Mouse (Mus musculus) hindbrain, embryonic 10.5 days (tissue): ENCODE measurements around the gene Celf5. TPM values are rescaled to one million over a fixed set of nuclear protein-coding genes. Genes with fewer than 3 reads are reported as not detected.
A peak's percentile ranks its signal among the peaks of the same experiment; 100 is the strongest.

Experiments used
- DNase-seq: peaks from one replicate; pipeline ENCODE4 v3.0.0-alpha.2; 2017; ENCODE audit warnings: low spot score
- H3K27ac ChIP-seq: fragments of 300-500 bp; sonication (generic); 2 replicates; pipeline ENCODE4 v1.5.1; 2016; ENCODE audit warnings: mild to moderate bottlenecking, moderate library complexity
- H3K27me3 ChIP-seq: fragments of 300-500 bp; sonication (generic); 2 replicates; pipeline ENCODE4 v1.6.1; 2016; ENCODE audit warnings: mild to moderate bottlenecking; ENCODE audit not compliant: poor library complexity, insufficient read depth, severe bottlenecking
- H3K36me3 ChIP-seq: fragments of 300-500 bp; sonication (generic); 2 replicates; pipeline ENCODE4 v1.6.1; 2016; ENCODE audit warnings: mild to moderate bottlenecking, moderate library complexity
- H3K4me1 ChIP-seq: fragments of 300-500 bp; sonication (generic); replicated peaks from 2 replicates; pipeline ENCODE4 v1.6.1; 2016; ENCODE audit warnings: mild to moderate bottlenecking
- H3K4me3 ChIP-seq: fragments of 300-500 bp; sonication (generic); 2 replicates; pipeline ENCODE4 v1.5.1; 2016; ENCODE audit warnings: mild to moderate bottlenecking, moderate library complexity
- H3K9me3 ChIP-seq: fragments of 300-500 bp; sonication (generic); 2 replicates; pipeline ENCODE4 v1.6.1; 2016; ENCODE audit warnings: mild to moderate bottlenecking, moderate library complexity
- WGBS: fragments of 180-500 bp; shearing (Covaris S2); methylation state at CpG from one replicate; pipeline ENCODE4 v1.1.7; 2016; 5-methylcytosine and 5-hydroxymethylcytosine counted together
- polyA plus RNA-seq: library from polyadenylated mRNA; unstranded; fragments of >200 nt; fragmentation: Nextera tagmentation; extraction: Ambion mirVana; gene quantifications from 2 replicates; pipeline ENCODE4 v1.2.1, GENCODE M21; 2016

Celf5 gene
- polyA plus RNA-seq, 1 experiment from 2014 or later: 12.9 TPM

GRCm38 (mm10) chr10:81431526-81432168 lies 50.9 kb downstream of the Celf5 start:
- H3K27ac ChIP-seq: no peak overlapping the region
- DNase-seq: peak; percentile 33
- WGBS: 16% methylated on average over 15 of the region's 15 CpGs
- 0 out of 2 replicates have a peak, but pooled peaks cover 5% of the 10 kb centered on the region for H3K9me3 ChIP-seq
- H3K4me3 ChIP-seq: peak overlapping the region; percentile 81
- H3K4me1 ChIP-seq: peaks cover 53% of the 10 kb centered on the region
- H3K27me3 ChIP-seq: peaks cover 76% of the 10 kb centered on the region
- no peaks in the 10 kb centered on the region for H3K36me3 ChIP-seq

GRCm38 (mm10) chr10:81430831-81431525 lies 51.5 kb downstream of the Celf5 start:
- 2% methylated on average over 67 of the region's 70 CpGs for WGBS
- DNase-seq: peak; percentile 37

GRCm38 (mm10) chr10:81430141-81430830 lies 52.2 kb downstream of the Celf5 start:
- no peaks in the 10 kb centered on the region for H3K36me3 ChIP-seq
- H3K9me3 ChIP-seq: 0 out of 2 replicates have a peak, but pooled peaks cover 5% of the 10 kb centered on the region
- H3K27me3 ChIP-seq: peaks cover 78% of the 10 kb centered on the region
- peaks cover 66% of the 10 kb centered on the region for H3K4me1 ChIP-seq
- peak overlapping the region; percentile 81 for H3K4me3 ChIP-seq
- DNase-seq: peak; percentile 79
- peak overlapping the region; percentile 95 for H3K27ac ChIP-seq
- WGBS: under 1% methylated on average over 70 of the region's 89 CpGs

More at GRCm38 (mm10) chr10:81430831-81431525, 51.5 kb downstream of the Celf5 start:
- Histone ChIP-seq H3K36me3 (no peaks in the 10 kb centered on the region), H3K27me3 (peaks cover 78% of the 10 kb centered on the region), H3K4me1 (peaks cover 60% of the 10 kb centered on the region), H3K4me3 (peak overlapping the region; percentile 81), H3K27ac (peak overlapping the region; percentile 95), H3K9me3 (0 out of 2 replicates have a peak, but pooled peaks cover 5% of the 10 kb centered on the region)

- Histone ChIP-seq H3K27ac (peak overlapping the region; percentile 95), H3K4me3 (peak overlapping the region; percentile 81), H3K36me3 (no peaks in the 10 kb centered on the region), H3K9me3 (0 out of 2 replicates have a peak, but pooled peaks cover 5% of the 10 kb centered on the region), H3K27me3 (peaks cover 78% of the 10 kb centered on the region), H3K4me1 (peaks cover 73% of the 10 kb centered on the region)
- peak; percentile 71 for DNase-seq
- under 1% methylated on average over 20 of the region's 20 CpGs for WGBS
Observed at GRCm38 (mm10) chr10:81429605-81430061, 52.9 kb downstream of the Celf5 start.

GRCm38 (mm10) chr10:81429092-81429491 lies 53.4 kb downstream of the Celf5 start:
- Histone ChIP-seq H3K27me3 (peaks cover 78% of the 10 kb centered on the region), H3K36me3 (no peaks in the 10 kb centered on the region), H3K27ac (0 out of 2 replicates have a peak overlapping the region, but pooled peaks have one; percentile 95), H3K9me3 (0 out of 2 replicates have a peak, but pooled peaks cover 5% of the 10 kb centered on the region), H3K4me3 (peak overlapping the region; percentile 81), H3K4me1 (peaks cover 76% of the 10 kb centered on the region)
- peak; percentile 2 for DNase-seq
- WGBS: 32% methylated on average over 2 of the region's 2 CpGs

- H3K4me1 ChIP-seq: peaks cover 72% of the 10 kb centered on the region
- H3K9me3 ChIP-seq: 0 out of 2 replicates have a peak, but pooled peaks cover 5% of the 10 kb centered on the region
- no peak overlapping the region for H3K4me3 ChIP-seq
- no peaks in the 10 kb centered on the region for H3K36me3 ChIP-seq
- no peak for DNase-seq
- H3K27ac ChIP-seq: no peak overlapping the region
- 86% methylated on average over 7 of the region's 7 CpGs for WGBS
- H3K27me3 ChIP-seq: peaks cover 81% of the 10 kb centered on the region
Observed at GRCm38 (mm10) chr10:81428507-81428870, 54.0 kb downstream of the Celf5 start.

- 0 out of 2 replicates have a peak, but pooled peaks cover 5% of the 10 kb centered on the region for H3K9me3 ChIP-seq
- 79% methylated on average over 8 of the region's 8 CpGs for WGBS
- H3K36me3 ChIP-seq: no peaks in the 10 kb centered on the region
- peaks cover 67% of the 10 kb centered on the region for H3K4me1 ChIP-seq
- H3K27me3 ChIP-seq: peaks cover 86% of the 10 kb centered on the region
- H3K27ac ChIP-seq: no peak overlapping the region
- DNase-seq: no peak
- no peak overlapping the region for H3K4me3 ChIP-seq
Observed at GRCm38 (mm10) chr10:81427804-81428506, 54.6 kb downstream of the Celf5 start.

GRCm38 (mm10) chr10:81427327-81427726 lies 55.2 kb downstream of the Celf5 start:
- 0 out of 2 replicates have a peak, but pooled peaks cover 5% of the 10 kb centered on the region for H3K9me3 ChIP-seq
- H3K4me1 ChIP-seq: peaks cover 62% of the 10 kb centered on the region
- WGBS: 42% methylated on average over 3 of the region's 3 CpGs
- H3K27ac ChIP-seq: no peak overlapping the region
- H3K27me3 ChIP-seq: peaks cover 89% of the 10 kb centered on the region
- H3K4me3 ChIP-seq: peak overlapping the region; percentile 45
- DNase-seq: peak; percentile 8
- no peaks in the 10 kb centered on the region for H3K36me3 ChIP-seq

GRCm38 (mm10) chr10:81426897-81427296 lies 55.6 kb downstream of the Celf5 start:
- Histone ChIP-seq H3K27ac (no peak overlapping the region), H3K4me1 (peaks cover 62% of the 10 kb centered on the region), H3K36me3 (no peaks in the 10 kb centered on the region), H3K4me3 (peak overlapping the region; percentile 45), H3K27me3 (peaks cover 89% of the 10 kb centered on the region), H3K9me3 (0 out of 2 replicates have a peak, but pooled peaks cover 5% of the 10 kb centered on the region)
- peak; percentile 11 for DNase-seq
- WGBS: 2% methylated on average over 38 of the region's 38 CpGs

- Histone ChIP-seq H3K4me1 (peaks cover 56% of the 10 kb centered on the region), H3K4me3 (peak overlapping the region; percentile 45), H3K36me3 (no peaks in the 10 kb centered on the region), H3K9me3 (0 out of 2 replicates have a peak, but pooled peaks cover 5% of the 10 kb centered on the region), H3K27ac (peak overlapping the region; percentile 56), H3K27me3 (peaks cover 89% of the 10 kb centered on the region)
- DNase-seq: peak; percentile 20
- under 1% methylated on average over 29 of the region's 33 CpGs for WGBS
Observed at GRCm38 (mm10) chr10:81426081-81426671, 56.3 kb downstream of the Celf5 start.

GRCm38 (mm10) chr10:81425236-81425850 lies 57.2 kb downstream of the Celf5 start:
- peaks cover 2% of the 10 kb centered on the region; the same call in 1 of the 2 replicates for H3K36me3 ChIP-seq
- H3K4me1 ChIP-seq: peaks cover 50% of the 10 kb centered on the region
- peaks cover 91% of the 10 kb centered on the region for H3K27me3 ChIP-seq
- 0 out of 2 replicates have a peak, but pooled peaks cover 5% of the 10 kb centered on the region for H3K9me3 ChIP-seq
- peak overlapping the region; percentile 23; the same call in 1 of the 2 replicates for H3K4me3 ChIP-seq
- 23% methylated on average over 10 of the region's 10 CpGs for WGBS
- peak; percentile 3 for DNase-seq
- H3K27ac ChIP-seq: no peak overlapping the region
